Mouse (Mus musculus) lung, postnatal 10 days (tissue): ENCODE results near the gene Specc1.
A peak's percentile ranks its signal among the peaks of the same experiment; 100 is the strongest.

ENCODE experiments used
- DNase-seq: peaks from one replicate; pipeline ENCODE4 v3.0.0; 2021

The Specc1 gene

GRCm38 (mm10) chr11:62051487-62051886 lies 94.9 kb downstream of the Specc1 start:
- no peak for DNase-seq

DNA sequence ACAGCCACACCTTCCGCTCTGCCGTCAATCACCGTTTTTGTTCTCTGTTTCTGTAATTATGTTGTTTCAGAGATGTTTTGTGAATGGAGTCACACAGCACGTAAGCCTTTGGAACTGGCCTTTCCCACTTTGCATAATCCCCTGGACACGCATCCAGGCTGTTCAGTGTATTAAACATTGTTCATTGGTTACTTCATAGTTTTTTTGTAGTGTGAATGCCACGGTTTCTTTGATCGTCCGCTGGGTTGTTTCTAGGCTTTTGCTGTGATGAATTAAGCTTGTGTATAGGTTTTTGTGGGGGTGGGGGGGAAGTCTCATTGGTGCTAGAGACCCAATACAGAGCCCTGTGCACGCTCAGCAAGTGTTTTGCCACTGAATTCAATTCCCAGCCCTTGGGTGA lies 97.4 kb downstream of the Specc1 start:
- DNase-seq = no peak

GRCm38 (mm10) chr11:62064565-62064964 lies 108.0 kb downstream of the Specc1 start:
- no peak for DNase-seq

- DNase-seq = no peak
These were observed 109.1 kb downstream of the Specc1 start for GRCm38 (mm10) chr11:62065655-62066054.

GRCm38 (mm10) chr11:62069554-62069953 lies 113.0 kb downstream of the Specc1 start:
- DNase-seq = no peak

- DNase-seq = peak; percentile 11
These were observed 113.6 kb downstream of the Specc1 start for GRCm38 (mm10) chr11:62070206-62070605.

DNA sequence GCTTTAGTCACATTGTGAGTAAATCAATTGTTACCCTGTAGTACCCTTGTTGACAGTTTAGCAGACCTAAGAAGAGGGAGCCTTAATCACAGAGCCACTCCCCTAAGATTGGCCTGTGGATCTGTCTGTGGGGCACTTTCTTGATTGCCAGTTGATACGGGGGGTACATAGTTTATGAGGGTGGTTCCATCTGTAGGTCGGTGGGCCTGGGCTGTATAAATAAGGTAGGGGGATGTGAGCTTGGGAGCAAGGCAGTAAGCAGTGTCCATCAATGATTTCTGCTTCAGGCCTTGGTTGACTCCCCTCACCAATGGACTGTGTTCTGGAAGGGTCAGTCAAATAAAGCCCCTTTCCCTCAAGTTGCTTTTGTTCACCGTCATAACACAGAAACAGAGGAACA lies 115.8 kb downstream of the Specc1 start:
- no peak for DNase-seq

GRCm38 (mm10) chr11:62073575-62074140 lies 117.1 kb downstream of the Specc1 start:
- peak; percentile 21 for DNase-seq

DNA sequence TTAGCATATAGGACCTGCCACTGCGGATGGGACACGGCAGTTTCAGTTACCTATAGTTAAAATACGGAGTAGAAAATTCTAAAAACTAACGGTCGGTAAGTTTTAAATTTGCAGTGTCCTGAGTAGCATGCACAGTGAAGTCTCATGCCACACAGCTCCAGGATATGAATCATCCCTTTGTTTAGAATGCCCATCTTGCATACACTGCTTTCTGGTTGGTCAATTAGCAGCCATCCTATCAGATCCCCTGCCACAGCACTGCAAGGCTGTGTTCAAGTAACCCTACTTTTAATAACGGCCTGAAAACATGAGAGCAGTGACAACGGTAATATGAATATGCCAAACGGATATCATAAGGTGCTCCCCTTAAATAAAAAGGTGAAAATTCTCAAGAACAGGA lies 118.0 kb downstream of the Specc1 start:
- no peak for DNase-seq

DNA sequence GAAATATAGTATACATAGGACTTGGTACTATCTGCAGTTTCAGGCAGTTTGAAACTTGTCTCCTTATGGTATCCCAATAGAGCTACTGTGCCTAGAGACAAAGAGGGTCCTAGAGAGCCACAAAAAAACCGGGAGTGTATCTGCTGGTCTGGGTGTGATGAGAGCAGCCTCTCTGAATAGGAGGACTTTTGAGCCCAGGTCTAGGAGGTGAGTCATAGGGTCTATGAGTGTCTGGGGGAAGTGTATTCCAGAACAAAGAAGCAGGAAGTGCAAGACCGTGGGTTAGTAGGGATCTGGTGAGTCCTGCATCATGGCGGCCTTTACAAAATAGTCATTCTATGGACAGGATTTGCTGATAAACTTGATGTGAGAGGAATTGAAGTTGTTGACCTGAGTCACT lies 118.5 kb downstream of the Specc1 start:
- DNase-seq = no peak

DNA sequence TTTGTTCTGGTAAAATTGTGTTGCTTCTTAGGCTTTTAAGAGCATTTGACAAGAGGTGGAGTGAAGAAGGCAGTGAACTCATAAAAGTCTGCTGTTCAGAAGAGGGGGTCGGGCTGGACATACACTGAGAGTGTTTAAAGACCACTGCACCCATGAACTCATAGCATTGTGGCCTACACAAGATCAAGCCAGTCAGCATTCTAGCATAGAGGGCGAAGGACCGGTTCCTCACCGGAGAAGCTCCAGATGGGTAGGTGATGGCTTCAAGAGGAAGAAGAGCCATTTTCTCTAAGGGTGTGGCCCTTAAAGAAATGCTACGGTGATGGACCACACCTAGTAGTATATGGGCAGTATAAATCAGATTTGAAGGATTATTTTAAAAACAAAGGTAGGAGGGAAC lies 119.0 kb downstream of the Specc1 start:
- DNase-seq = no peak

DNA sequence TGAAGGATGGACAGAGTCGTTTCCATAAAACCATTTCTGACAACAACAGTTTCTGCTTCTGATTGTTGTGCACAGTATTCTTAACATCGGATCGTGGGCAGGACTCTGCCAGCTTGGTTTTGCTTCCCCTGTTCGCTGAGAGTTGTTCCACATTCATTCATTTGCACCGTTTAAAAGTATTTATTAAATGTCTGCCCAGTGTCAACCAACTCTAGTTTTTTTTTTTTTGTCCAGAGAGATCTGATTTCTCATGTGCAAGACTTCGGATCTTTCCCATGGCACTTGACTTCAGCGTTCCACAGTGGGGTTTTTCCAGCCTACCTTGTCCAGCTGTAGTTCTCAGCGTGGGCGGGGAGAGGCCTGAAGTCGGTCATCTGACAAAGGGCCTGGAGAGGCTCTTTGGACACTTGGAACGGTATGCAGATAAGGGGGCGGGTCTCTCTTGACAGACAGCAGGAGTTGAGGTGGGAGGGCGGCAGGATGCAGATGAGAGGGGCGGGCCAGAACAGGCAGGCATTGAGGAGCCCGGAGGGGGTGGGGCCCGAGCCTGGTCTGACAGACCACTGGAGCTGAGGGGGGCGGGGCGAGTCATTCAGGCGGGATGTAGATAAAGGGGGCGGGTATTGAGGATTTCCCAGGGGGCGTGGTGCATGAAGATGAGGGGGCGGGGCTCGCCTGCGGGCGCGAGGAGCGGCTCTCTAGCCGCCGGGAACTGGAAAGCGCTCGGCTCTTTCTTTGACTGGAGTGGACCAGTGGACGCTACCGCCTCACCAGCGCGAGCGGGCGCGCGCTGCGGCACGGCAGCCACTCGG lies 120.0 kb downstream of the Specc1 start:
- DNase-seq = peak; percentile 100

GRCm38 (mm10) chr11:62077157-62077865 lies 120.7 kb downstream of the Specc1 start:
- no peak for DNase-seq

- no peak for DNase-seq
These were observed 121.8 kb downstream of the Specc1 start for GRCm38 (mm10) chr11:62078371-62078770.

DNA sequence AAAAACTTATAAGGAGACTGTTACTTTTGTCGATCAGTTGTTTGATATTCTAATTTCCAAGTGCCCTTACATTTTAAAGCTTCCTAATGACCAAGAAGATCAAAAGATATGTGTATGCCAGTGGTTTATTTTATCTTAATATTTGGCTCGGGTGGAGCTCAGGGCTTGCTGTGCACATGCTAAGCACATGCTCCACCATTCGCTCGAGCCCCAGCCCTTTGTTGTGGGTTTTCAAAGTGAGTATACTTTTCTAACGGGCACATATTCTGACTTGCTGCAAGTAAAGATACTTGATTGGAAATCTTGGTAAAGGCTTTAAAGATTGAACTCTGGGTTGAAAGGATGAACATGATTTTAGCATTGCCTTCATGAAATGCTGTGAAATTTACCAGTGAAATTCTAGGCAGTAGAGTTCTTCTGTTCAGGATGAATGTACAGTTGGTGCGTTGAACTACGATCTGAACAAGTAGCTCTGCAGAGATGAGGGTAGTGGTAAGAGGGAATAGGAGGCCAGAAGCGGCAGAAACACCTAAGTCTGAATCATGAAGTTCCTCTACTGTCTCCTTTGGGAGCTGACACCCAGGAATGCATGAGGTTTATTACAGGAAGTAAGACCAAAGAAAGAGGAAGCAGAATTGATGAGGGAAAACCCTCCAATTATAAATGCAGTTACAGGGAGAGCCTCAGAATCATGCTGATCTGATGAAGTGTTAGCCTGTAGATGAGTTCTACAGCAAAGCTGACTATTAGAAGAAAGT lies 122.7 kb downstream of the Specc1 start:
- no peak for DNase-seq

GRCm38 (mm10) chr11:62080476-62080875 lies 123.9 kb downstream of the Specc1 start:
- DNase-seq = no peak

DNA sequence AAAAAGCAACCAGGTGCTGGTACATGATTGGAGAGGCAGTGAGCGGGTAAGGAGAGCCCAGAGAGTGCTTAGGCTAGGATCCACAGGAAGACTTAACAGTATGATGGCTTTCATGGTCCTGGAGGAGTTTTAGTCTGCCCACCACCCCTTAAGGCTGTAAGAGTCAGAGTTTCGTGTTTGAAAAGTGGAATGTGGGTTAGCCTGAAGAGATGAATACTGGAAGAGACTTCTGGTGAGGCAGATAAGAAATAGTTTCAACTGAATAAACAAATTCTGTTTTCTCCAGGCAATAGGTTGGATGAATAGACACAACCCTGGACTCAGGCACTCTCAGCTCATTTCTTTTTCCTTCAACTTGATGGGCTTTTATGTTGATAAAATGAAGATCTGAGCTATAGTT lies 130.1 kb downstream of the Specc1 start:
- DNase-seq = no peak

DNA sequence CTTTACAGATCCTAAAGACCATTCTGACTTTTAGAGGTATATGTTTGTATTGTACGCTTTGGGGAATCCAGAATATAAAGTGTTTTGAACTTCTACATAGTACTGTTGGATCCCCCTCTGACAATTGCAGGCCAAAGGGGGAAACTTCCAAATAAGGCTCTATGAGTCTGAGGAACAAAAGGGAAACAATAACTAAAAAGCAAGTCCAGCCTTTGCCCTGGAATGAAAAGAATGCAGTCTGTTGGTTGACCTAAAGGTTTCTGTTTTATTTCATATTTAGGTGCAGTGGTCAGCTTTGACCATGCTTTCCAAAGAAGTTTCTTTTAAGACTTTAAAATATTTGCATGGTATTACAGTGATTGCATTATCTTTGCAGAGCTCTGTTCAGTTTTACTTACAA lies 130.5 kb downstream of the Specc1 start:
- DNase-seq = no peak

GRCm38 (mm10) chr11:62088651-62089050 lies 132.1 kb downstream of the Specc1 start:
- DNase-seq = no peak

GRCm38 (mm10) chr11:62090321-62090720 lies 133.8 kb downstream of the Specc1 start:
- no peak for DNase-seq

GRCm38 (mm10) chr11:62103380-62103911 lies 146.9 kb downstream of the Specc1 start:
- DNase-seq = no peak

- no peak for DNase-seq
These were observed 149.9 kb downstream of the Specc1 start for GRCm38 (mm10) chr11:62106401-62106871.
